In the genomic region with DNA sequence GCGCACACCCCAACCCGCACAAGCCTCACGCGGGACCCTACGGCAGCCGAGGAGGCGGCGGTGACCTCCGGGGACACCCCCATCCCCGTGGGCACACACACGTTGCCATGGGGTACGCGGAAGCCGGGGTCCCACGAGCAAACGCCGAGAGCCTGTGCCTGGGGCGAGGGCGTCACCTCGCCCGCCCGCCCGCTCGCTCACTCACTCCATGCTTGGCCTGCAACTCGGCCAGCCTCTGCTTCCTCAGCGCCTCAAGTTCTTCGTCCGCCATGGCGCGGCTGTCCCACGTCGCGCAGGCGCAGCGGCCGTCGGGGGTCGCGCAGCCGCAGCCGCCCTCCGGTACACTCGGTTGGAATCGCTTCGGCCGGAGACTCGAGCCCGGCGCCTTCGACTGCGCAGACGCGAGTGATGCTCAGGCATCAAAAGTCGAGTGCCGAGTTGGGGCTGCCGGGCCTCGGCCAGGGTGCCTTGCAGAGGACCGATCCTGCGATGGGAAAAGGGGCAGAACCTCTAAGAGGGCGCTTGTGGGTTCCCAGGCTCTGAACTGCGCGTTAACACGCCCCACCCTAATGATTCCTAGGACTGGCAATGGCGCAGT, we compare ENCODE assay signal across 8 mouse cellular contexts. TPM values are rescaled to one million over a fixed set of nuclear protein-coding genes. Genes with fewer than 3 reads are reported as not detected.
A peak's percentile ranks its signal among the peaks of the same experiment; 100 is the strongest.
DNase-seq lines count a peak whose midpoint lies in the region; ATAC-seq and TF ChIP-seq lines count a peak whose summit lies in the region.

Gene Pdcd5 (minus strand): TSS at position 421 of the 598 bp plus-strand sequence.

- peaks cover 35% of the 10 kb centered on the region for H3K36me3 ChIP-seq in embryonic facial prominence, embryonic 14.5 days (ENCODE audit: control insufficient read depth, insufficient read depth, low read length)
- H3K36me3 ChIP-seq in heart, adult 2 months (ENCODE audit: control insufficient read depth, insufficient read depth, low read length), result no peaks in the 10 kb centered on the region
- H3K36me3 ChIP-seq in limb, embryonic 13.5 days, result peaks cover 35% of the 10 kb centered on the region
- H3K36me3 ChIP-seq in midbrain, embryonic 16.5 days (ENCODE audit: control insufficient read depth, insufficient read depth, low read length), result peaks cover 17% of the 10 kb centered on the region

- ATAC-seq in embryonic facial prominence, embryonic 14.5 days (ENCODE audit: low read depth), result peak; percentile 95
- peak; percentile 90 for ATAC-seq in limb, embryonic 13.5 days (ENCODE audit: low FRiP score, low read depth)
- peak; percentile 94 for ATAC-seq in midbrain, embryonic 16.5 days

- 0 out of 2 replicates have a peak, but pooled peaks have one; percentile 5 for TF ChIP-seq CTCF in heart, adult 2 months (IDR thresholded peaks at IDR 0.05)

- no peaks in the 10 kb centered on the region for H3K79me2 ChIP-seq in heart, adult 2 months (replicated peaks; ENCODE audit: control insufficient read depth, insufficient read depth, low read length)

- H3K9ac ChIP-seq in embryonic facial prominence, embryonic 14.5 days (ENCODE audit: low read depth, low read length), result peak within 1 kb of the TSS; percentile 95
- H3K9ac ChIP-seq in heart, adult 2 months (ENCODE audit: low read depth, low read length), result peak within 1 kb of the TSS; percentile 90
- peak within 1 kb of the TSS; percentile 96 for H3K9ac ChIP-seq in limb, embryonic 13.5 days
- peak within 1 kb of the TSS; percentile 92 for H3K9ac ChIP-seq in midbrain, embryonic 16.5 days (ENCODE audit: low read depth, low read length)

- H3K4me1 ChIP-seq in embryonic facial prominence, embryonic 14.5 days (ENCODE audit: control insufficient read depth, insufficient read depth, low read length), result no peaks in the 10 kb centered on the region
- no peaks in the 10 kb centered on the region for H3K4me1 ChIP-seq in heart, adult 2 months (ENCODE audit: control insufficient read depth, insufficient read depth, low read length)
- peaks cover 11% of the 10 kb centered on the region for H3K4me1 ChIP-seq in limb, embryonic 13.5 days
- H3K4me1 ChIP-seq in midbrain, embryonic 16.5 days (ENCODE audit: control insufficient read depth, insufficient read depth, low read length), result peaks cover 7% of the 10 kb centered on the region

- no peaks in the 10 kb centered on the region for H3K27me3 ChIP-seq in embryonic facial prominence, embryonic 14.5 days (replicated peaks; ENCODE audit: control insufficient read depth, insufficient read depth, low read length)
- no peaks in the 10 kb centered on the region for H3K27me3 ChIP-seq in heart, adult 2 months (ENCODE audit: control insufficient read depth, insufficient read depth, low read length)
- H3K27me3 ChIP-seq in limb, embryonic 13.5 days, result no peaks in the 10 kb centered on the region
- no peaks in the 10 kb centered on the region for H3K27me3 ChIP-seq in midbrain, embryonic 16.5 days (ENCODE audit: control insufficient read depth, insufficient read depth, low read depth, low read length)

- DNase-seq in 3T3-L1 (ENCODE audit: low read depth, low spot score), result peak; percentile 90
- DNase-seq in adrenal gland, postnatal 4 days (ENCODE audit: low spot score in 2 of 2), result peak; percentile 94 to 96
- peak; percentile 97 for DNase-seq in embryonic facial prominence, embryonic 14.5 days (ENCODE audit: low spot score)
- DNase-seq in heart, adult 2 months, result peak; percentile 97 to 99
- DNase-seq in kidney, adult 8-10 months, result peak; percentile 95 to 97
- peak; percentile 97 for DNase-seq in spleen, postnatal 10 days (ENCODE audit: low spot score in 2 of 2)

- intact Hi-C loops in heart, adult 2 months (cut with DNase I), result loop anchor here (5.0 kb wide), 1 partner anchor 60 kb away; the partner anchor contains the start of genes Ankrd27 and Rgs9bp

- TF ChIP-seq EP300 in heart, adult 2 months (IDR thresholded peaks at IDR 0.05; ENCODE audit: insufficient read depth, low read depth, low read length), result no peak

- 0% methylated on average over 34 of the region's 64 CpGs for WGBS in embryonic facial prominence, embryonic 14.5 days
- WGBS in heart, adult 2 months, result under 1% methylated on average over 64 of the region's 64 CpGs
- under 1% methylated on average over 63 of the region's 64 CpGs for WGBS in limb, embryonic 13.5 days
- WGBS in midbrain, embryonic 16.5 days, result 0% methylated on average over 60 of the region's 64 CpGs

- H3K4me3 ChIP-seq in embryonic facial prominence, embryonic 14.5 days (ENCODE audit: low read depth, low read length), result peak within 1 kb of the TSS; percentile 95
- peak within 1 kb of the TSS; percentile 62 for H3K4me3 ChIP-seq in heart, adult 2 months
- H3K4me3 ChIP-seq in limb, embryonic 13.5 days, result peak within 1 kb of the TSS; percentile 98
- H3K4me3 ChIP-seq in midbrain, embryonic 16.5 days (ENCODE audit: low read depth, low read length), result peak within 1 kb of the TSS; percentile 97

- peak; percentile 70 for TF ChIP-seq POLR2A in heart, adult 2 months (IDR thresholded peaks at IDR 0.05; ENCODE audit: insufficient read depth, low read depth, low read length)

- H3K27ac ChIP-seq in embryonic facial prominence, embryonic 14.5 days (replicated peaks; ENCODE audit: low read depth, low read length), result peak within 1 kb of the TSS; percentile 76
- H3K27ac ChIP-seq in heart, adult 2 months, result peak within 1 kb of the TSS; percentile 81
- H3K27ac ChIP-seq in limb, embryonic 13.5 days, result peak within 1 kb of the TSS; percentile 80
- H3K27ac ChIP-seq in midbrain, embryonic 16.5 days (ENCODE audit: low read length), result peak within 1 kb of the TSS; percentile 82

- no peaks in the 10 kb centered on the region for H3K9me3 ChIP-seq in embryonic facial prominence, embryonic 14.5 days (ENCODE audit: control insufficient read depth, low read length)
- H3K9me3 ChIP-seq in limb, embryonic 13.5 days, result no peaks in the 10 kb centered on the region
- no peaks in the 10 kb centered on the region for H3K9me3 ChIP-seq in midbrain, embryonic 16.5 days (replicated peaks; ENCODE audit: control insufficient read depth, low read length, poor library complexity, severe bottlenecking)

- H3K4me2 ChIP-seq in embryonic facial prominence, embryonic 14.5 days (ENCODE audit: low read depth, low read length), result peak within 1 kb of the TSS; percentile 71
- H3K4me2 ChIP-seq in limb, embryonic 13.5 days (replicated peaks), result peak within 1 kb of the TSS; percentile 71
- H3K4me2 ChIP-seq in midbrain, embryonic 16.5 days (ENCODE audit: low read length), result peak within 1 kb of the TSS; percentile 69

RNA-seq across cellular contexts. Expression of gene Pdcd5, which starts in this region (rescaled TPM):
- 100 to 1,000 TPM; 104 to 117 TPM for total RNA-seq in adrenal gland, postnatal 4 days (2021)
- polyA plus RNA-seq in embryonic facial prominence, embryonic 14.5 days (2014; fragmentation: Nextera tagmentation; extraction: Ambion mirVana), result 272 and 275 TPM in 2 replicates
- total RNA-seq in heart, adult 2 months (2021), result 100 to 1,000 TPM; 104 to 118 TPM
- polyA plus RNA-seq in heart, adult 2 months (2012; rRNA removed), result 36.0 and 48.6 TPM in 2 replicates
- polyA plus RNA-seq in limb, embryonic 13.5 days (2015; fragmentation: Nextera tagmentation; extraction: Ambion mirVana), result 293 and 337 TPM in 2 replicates
- polyA plus RNA-seq in midbrain, embryonic 16.5 days (2015; fragmentation: Nextera tagmentation; extraction: Ambion mirVana), result 233 and 236 TPM in 2 replicates

Comparison
In these comparisons a context has a peak if more than half of its experiments do, and no peak if none do; other contexts are left out.
1. Peak in every context shown above with its lines: DNase-seq, ATAC-seq, H3K4me3 ChIP-seq and H3K27ac ChIP-seq.